Mouse (Mus musculus) right cerebral cortex, postnatal 25 days (tissue): ENCODE results near the gene Hinfp.
"Not testable (repeated sequence)": the region's sequence is repeated elsewhere in the genome, so short reads cannot be mapped to it uniquely, and the experiment has no call there.

Experiments used
- DNase-seq: peaks from one replicate; pipeline ENCODE4 v3.0.0; 2022

The Hinfp gene

GRCm38 (mm10) chr9:44330736-44331135 is 25.3 kb upstream of the Hinfp start:
- DNase-seq: no peak

DNA sequence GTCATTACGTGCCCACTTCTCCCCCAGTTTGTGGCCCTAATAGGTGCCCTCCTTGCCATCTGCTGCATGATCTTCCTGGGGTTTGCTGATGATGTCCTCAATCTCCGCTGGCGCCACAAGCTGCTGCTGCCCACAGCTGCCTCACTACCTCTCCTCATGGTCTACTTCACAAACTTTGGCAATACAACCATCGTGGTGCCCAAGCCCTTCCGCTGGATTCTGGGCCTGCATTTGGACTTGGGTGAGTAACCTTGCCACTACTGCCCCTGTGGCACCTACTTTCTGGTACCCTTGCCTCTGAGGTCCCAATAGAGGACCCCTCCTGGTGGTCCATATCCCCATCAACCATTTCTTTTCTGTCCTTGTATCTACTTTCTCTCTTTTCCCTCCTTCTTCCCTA is 22.5 kb upstream of the Hinfp start:
- no peak for DNase-seq

- no peak for DNase-seq
Observed at GRCm38 (mm10) chr9:44327064-44327711, 21.7 kb upstream of the Hinfp start.

- peak; percentile 83 for DNase-seq
Observed at GRCm38 (mm10) chr9:44326371-44327063, 21.0 kb upstream of the Hinfp start.

DNA sequence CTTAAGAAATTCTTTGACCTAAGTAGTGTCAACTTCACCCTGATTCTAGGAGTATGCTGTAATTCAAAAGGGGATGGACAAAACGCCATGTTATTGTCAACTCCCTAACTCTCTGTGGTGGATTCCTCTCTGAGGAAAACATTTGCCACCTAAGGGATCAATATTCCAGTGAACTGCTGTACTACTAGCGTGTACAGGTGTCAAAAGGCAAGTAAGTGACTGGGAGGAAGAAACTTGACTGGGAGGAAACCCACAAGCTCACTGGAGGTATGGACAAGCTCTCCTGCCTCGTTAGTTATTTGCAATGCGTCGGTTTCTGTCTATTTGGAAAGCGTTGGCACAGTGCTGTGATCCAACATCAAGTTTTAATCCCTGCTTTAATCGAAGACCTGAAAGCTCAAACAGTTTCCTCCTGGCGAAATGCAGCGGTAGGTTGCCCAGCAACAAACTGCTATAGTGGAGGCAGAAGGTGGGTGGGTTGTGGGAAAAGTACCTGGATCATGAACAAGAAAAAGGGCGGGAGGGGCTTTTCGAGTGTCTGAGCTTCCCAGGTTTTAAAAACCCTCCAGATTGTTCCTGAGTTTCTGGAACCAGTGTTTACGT is 20.4 kb upstream of the Hinfp start, which contains the start of gene Dpagt1:
Gene Dpagt1, plus strand, starts transcription at position 252 of the 603 bp plus-strand sequence.
- no peak for DNase-seq

DNA sequence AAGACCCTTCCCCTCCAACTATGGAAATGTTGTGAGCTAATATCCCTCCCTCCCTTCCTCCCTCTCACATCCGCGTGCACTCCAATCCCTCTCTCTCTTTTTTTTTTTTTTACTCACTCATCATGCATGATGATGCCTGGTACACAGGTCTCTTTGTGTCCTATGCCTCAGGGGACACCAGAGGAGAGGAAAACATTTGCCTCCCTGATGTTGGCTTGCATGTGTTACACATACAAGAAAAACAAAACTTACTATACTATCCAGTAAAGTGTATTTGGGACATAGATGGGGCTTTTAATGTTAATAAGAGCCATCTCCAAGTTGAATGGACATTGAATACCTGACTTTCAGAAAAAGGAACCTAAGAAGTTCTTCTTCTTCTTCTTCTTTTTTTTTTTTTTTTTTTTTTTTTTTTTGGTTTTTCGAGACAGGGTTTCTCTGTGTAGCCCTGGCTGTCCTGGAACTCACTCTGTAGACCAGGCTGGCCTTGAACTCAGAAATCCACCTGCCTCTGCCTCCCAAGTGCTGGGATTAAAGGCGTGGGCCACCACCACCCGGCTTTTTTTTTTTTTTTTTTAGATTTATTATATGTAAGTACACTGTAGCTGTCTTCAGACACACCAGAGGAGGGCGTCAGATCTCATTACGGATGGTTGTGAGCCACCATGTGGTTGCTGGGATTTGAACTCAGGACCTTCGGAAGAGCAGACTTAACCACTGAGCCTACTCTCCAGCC is 19.7 kb upstream of the Hinfp start:
- not testable (repeated sequence) for DNase-seq

- no peak for DNase-seq
Observed at GRCm38 (mm10) chr9:44324147-44324546, 18.7 kb upstream of the Hinfp start.

GRCm38 (mm10) chr9:44323656-44324055 is 18.2 kb upstream of the Hinfp start:
- DNase-seq: not testable (repeated sequence)

GRCm38 (mm10) chr9:44320799-44321133 is 15.3 kb upstream of the Hinfp start:
- peak; percentile 44 for DNase-seq

GRCm38 (mm10) chr9:44319887-44320798 is 14.7 kb upstream of the Hinfp start, which contains the start of gene C2cd2l:
Gene C2cd2l (minus strand): TSS chr9:44320285.
- DNase-seq: peak; percentile 90

GRCm38 (mm10) chr9:44319105-44319886 is 13.8 kb upstream of the Hinfp start:
- peak; percentile 49 for DNase-seq

- no peak for DNase-seq
Observed at GRCm38 (mm10) chr9:44318826-44319095, 13.3 kb upstream of the Hinfp start.

DNA sequence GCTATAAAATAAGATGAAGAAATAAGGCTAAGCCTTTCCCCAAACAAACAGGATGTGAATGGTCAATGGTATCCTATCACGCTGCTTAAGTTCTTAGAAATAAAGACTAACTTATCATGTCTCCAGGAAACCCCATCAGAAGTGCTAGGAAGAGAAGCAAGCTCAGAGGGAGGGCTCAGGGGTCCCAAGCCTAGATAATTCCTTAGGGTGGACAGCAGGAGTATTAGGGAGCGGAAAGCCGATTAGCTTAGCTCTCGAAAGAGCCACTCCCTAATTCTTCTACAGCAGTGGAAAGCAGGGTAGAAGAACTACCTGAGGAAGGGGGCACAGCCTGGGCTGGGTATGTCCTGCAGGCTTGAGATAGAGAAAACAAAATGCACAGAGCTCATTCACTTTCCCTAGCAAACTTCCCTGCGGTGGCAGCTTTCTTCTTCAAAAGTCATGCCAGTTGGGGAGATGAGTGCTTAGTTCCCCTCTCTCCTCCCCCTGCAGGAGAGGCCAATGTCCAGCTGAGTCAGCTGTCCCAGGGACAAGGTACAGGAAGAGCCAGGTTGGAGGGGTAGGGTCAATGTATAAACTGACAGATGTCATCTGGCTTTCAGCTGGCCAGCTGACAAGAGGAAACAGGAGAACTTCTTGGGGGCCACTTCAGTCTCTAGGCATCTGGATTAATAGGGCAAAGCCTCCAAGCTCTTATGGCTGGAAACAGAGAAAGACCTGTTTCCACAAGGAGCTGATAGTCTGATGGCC is 12.8 kb upstream of the Hinfp start:
- DNase-seq: no peak

- no peak for DNase-seq
Observed at GRCm38 (mm10) chr9:44317452-44317851, 12.0 kb upstream of the Hinfp start.

- no peak for DNase-seq
Observed at GRCm38 (mm10) chr9:44314910-44315309, 9.4 kb upstream of the Hinfp start.

- DNase-seq: no peak
Observed at GRCm38 (mm10) chr9:44314257-44314547, 8.7 kb upstream of the Hinfp start.

DNA sequence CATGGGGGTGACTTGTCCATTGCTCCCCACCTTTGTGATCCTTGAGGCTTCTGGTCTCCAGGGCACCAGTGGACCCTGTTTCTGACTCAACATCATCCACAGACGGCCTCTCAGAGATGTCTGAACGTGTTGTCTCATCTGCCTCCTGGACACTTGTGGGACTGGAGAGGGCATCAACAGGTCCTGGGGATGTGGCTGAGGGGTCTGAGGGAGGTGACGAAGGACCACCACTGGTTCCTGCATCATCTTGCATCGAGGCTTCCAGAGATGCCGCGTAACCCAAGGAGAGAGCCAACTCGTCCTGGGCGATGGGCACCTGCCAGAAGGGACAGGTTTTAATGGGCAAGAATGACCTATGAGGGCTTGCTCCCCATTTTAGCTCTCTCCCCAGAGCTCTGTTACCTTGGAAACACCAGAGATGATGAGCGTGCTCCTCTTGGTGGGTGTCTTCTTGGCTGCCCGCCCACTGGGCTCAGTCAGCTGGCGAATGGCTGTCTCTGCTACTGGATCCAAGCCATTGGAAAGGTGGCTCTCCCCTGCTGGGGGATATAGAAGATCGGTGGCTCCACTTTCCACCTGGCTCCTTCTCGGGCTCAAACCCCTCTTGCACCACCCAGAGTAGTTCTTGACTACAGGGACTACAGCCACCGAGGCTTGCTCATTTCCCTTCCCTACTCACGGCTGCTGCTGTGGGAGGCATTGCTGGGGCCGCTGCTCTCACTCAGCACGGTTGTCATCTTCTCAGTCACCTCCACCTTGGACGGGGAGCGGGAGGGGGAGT is 8.2 kb upstream of the Hinfp start:
- peak; percentile 77 for DNase-seq

- DNase-seq: no peak
Observed at GRCm38 (mm10) chr9:44311136-44312134, 6.0 kb upstream of the Hinfp start.

DNA sequence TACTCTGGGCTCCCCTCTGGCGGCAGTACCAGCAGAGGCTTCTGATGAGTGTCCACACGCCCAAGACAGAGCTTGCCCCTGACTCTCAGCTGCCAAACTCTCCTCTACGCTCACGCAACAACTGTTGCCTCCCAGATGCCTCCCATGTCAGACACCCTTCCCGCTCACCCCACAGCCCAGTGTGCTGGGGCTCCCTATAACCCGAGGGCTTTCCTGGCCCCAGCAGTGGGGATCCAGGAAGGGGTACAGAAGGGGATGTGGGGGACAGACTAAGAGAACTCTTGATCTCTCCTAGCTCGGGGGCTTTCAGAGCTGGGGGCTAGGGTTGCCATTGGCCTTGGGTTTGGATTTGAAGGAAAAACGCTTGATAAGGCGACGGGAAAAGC is 5.3 kb upstream of the Hinfp start:
- DNase-seq: no peak
